Mouse (Mus musculus) kidney, postnatal 0 days (tissue): Measurements from ENCODE around the gene Dmpk. TPM values are rescaled to one million over a fixed set of nuclear protein-coding genes. Genes with fewer than 3 reads are reported as not detected.
A peak's percentile ranks its signal among the peaks of the same experiment; 100 is the strongest.

Experiments
- ATAC-seq: fragments of 200-750 bp; cut with Nextera tagmentation; replicated peaks from 2 replicates; pipeline ENCODE4 v1.8.0; 2017; ENCODE audit warnings: low read depth, moderate number of reproducible peaks, moderate TSS enrichment, moderate library complexity; ENCODE audit not compliant: low FRiP score
- DNase-seq: peaks from one replicate; pipeline ENCODE4 v3.0.0-alpha.2; 2016; ENCODE audit warnings: low spot score
- H3K27ac ChIP-seq: fragments of 300-500 bp; sonication (generic); 2 replicates; pipeline ENCODE4 v1.5.1; 2014; ENCODE audit warnings: mild to moderate bottlenecking
- H3K27me3 ChIP-seq: fragments of 300-500 bp; sonication (generic); 2 replicates; pipeline ENCODE4 v1.6.1; 2014; ENCODE audit warnings: low read length, mixed read lengths; ENCODE audit not compliant: insufficient read depth
- H3K36me3 ChIP-seq: fragments of 300-500 bp; sonication (generic); 2 replicates; pipeline ENCODE4 v1.6.1; 2014; ENCODE audit warnings: low read length, mixed read lengths; ENCODE audit not compliant: insufficient read depth
- H3K4me1 ChIP-seq: fragments of 300-500 bp; sonication (generic); replicated peaks from 2 replicates; pipeline ENCODE4 v1.6.1; 2014; ENCODE audit warnings: antibody characterized with exemption, low read length, mixed read lengths; ENCODE audit not compliant: insufficient read depth
- H3K4me2 ChIP-seq: fragments of 300-500 bp; sonication (generic); 2 replicates; pipeline ENCODE4 v1.6.1; 2014; ENCODE audit warnings: mild to moderate bottlenecking, low read length, moderate library complexity, mixed read lengths
- H3K4me3 ChIP-seq: fragments of 300-500 bp; sonication (generic); replicated peaks from 2 replicates; pipeline ENCODE4 v1.5.1; 2014; ENCODE audit warnings: low read depth, low read length
- H3K9ac ChIP-seq: fragments of 300-500 bp; sonication (generic); 2 replicates; pipeline ENCODE4 v1.6.1; 2014; ENCODE audit warnings: low read depth, low read length
- H3K9me3 ChIP-seq: fragments of 300-500 bp; sonication (generic); replicated peaks from 2 replicates; pipeline ENCODE4 v1.6.1; 2016; ENCODE audit warnings: low read length, inconsistent platforms, mixed read lengths
- CTCF ChIP-seq: IDR thresholded peaks from 2 replicates; pipeline ENCODE4 v1.5.1; 2016; ENCODE audit warnings: antibody characterized with exemption, low read depth, mild to moderate bottlenecking, moderate library complexity
- WGBS: fragments of 180-500 bp; shearing (Covaris S2); extraction: QIAGEN DNeasy Blood & Tissue Kit; methylation state at CpG from one replicate; pipeline ENCODE4 v1.1.7; 2014; 5-methylcytosine and 5-hydroxymethylcytosine counted together
- polyA plus RNA-seq: library from polyadenylated mRNA; unstranded; fragments of >200 nt; fragmentation: Nextera tagmentation; extraction: Ambion mirVana; gene quantifications from 2 replicates; pipeline ENCODE4 v1.2.1, GENCODE M21; 2015

The Dmpk gene
- polyA plus RNA-seq, 1 experiment from 2014 or later, result 11.6 TPM

DNA sequence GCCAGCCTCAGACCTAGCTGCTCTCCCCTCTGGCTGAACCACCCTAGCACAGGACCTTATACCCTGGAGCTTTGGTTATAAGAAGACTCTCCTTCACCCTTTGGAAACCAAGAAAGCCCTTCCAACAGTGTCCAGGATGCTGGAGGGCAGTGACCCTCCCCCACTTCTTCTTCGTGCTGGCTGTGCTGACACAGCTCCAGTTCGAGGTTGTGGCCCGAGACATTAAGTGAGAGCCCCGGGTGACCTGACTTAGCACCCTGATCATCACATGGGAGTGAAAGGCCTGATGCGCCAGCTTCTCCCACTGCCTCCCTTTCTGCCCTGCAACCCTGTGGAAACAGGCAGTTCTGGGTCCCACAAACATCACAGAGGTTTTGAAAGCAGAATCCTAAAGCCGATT is 1.8 kb downstream of the Dmpk start:
- H3K9me3 ChIP-seq, result no peaks in the 10 kb centered on the region
- peaks cover 42% of the 10 kb centered on the region for H3K4me1 ChIP-seq
- H3K27me3 ChIP-seq, result no peaks in the 10 kb centered on the region
- no peak for TF ChIP-seq CTCF
- peak overlapping the region; percentile 51 for H3K4me2 ChIP-seq
- H3K27ac ChIP-seq, result no peak overlapping the region
- H3K9ac ChIP-seq, result no peak overlapping the region
- DNase-seq (no peak), ATAC-seq (no peak)
- H3K4me3 ChIP-seq, result no peak overlapping the region
- WGBS, result 8% methylated on average over 6 of the region's 6 CpGs
- H3K36me3 ChIP-seq, result peaks cover 24% of the 10 kb centered on the region

DNA sequence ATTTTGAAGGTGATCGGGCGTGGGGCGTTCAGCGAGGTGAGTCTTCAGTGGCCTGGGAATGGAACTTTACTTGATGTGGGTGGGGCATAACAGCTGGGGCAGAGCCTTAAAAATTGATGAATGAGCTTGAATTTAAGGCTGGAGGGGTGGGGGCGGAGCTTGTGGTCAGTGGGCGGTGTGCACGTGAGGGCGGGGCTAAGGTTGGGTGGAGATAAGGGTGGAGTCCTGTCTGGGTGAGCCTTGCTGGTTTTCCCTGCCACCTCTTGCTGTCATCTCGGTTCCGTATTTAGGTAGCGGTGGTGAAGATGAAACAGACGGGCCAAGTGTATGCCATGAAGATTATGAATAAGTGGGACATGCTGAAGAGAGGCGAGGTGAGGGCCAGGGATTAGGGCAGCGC is 2.4 kb downstream of the Dmpk start:
- no peak overlapping the region for H3K4me3 ChIP-seq
- H3K4me1 ChIP-seq, result peaks cover 42% of the 10 kb centered on the region
- H3K9ac ChIP-seq, result no peak overlapping the region
- H3K27me3 ChIP-seq, result no peaks in the 10 kb centered on the region
- peaks cover 22% of the 10 kb centered on the region for H3K36me3 ChIP-seq
- H3K9me3 ChIP-seq, result no peaks in the 10 kb centered on the region
- 0 out of 2 replicates have a peak, but pooled peaks have one; percentile 24 for ATAC-seq
- no peak overlapping the region for H3K27ac ChIP-seq
- peak; percentile 81 for DNase-seq
- TF ChIP-seq CTCF, result no peak
- peak overlapping the region; percentile 51 for H3K4me2 ChIP-seq
- WGBS, result 11% methylated on average over 14 of the region's 14 CpGs

DNA sequence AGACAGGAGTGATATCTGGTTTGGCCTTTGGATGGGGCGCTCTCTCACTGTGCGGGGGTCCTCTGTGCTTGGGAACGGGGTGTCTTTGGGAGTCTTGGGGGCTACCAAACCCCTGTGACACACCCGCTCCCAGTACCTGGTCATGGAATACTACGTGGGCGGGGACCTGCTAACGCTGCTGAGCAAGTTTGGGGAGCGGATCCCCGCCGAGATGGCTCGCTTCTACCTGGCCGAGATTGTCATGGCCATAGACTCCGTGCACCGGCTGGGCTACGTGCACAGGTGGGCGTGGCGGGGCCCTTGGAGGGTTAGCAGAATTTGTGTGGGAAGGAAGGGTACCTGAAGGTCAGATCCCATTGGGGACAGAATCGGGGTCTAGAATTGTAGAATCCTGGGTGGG is 3.1 kb downstream of the Dmpk start:
- Histone ChIP-seq H3K27me3 (no peaks in the 10 kb centered on the region), H3K4me2 (0 out of 2 replicates have a peak overlapping the region, but pooled peaks have one; percentile 51), H3K4me3 (no peak overlapping the region), H3K27ac (no peak overlapping the region), H3K9me3 (no peaks in the 10 kb centered on the region), H3K9ac (no peak overlapping the region), H3K4me1 (peaks cover 42% of the 10 kb centered on the region), H3K36me3 (peaks cover 17% of the 10 kb centered on the region; the same call in 1 of the 2 replicates)
- DNase-seq (no peak), ATAC-seq (no peak)
- no peak for TF ChIP-seq CTCF
- 71% methylated on average over 18 of the region's 18 CpGs for WGBS

DNA sequence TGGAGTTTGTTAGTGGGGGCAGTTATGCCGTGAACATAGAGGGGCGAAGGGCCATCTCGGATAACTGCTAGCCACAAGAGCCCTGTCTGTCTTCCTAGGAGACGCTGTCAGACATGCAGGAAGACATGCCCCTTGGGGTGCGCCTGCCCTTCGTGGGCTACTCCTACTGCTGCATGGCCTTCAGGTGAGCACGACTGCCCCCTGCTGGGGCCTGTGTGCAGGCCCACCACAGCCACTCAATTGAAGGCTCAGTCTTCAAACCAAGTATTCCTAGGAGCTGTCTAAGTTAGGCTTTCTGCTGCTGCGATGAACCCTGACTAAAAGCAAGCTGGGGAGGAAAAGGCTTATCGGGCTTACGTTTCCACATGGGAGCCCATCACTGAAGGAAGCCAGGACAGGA is 5.2 kb downstream of the Dmpk start:
- Histone ChIP-seq H3K4me3 (no peak overlapping the region), H3K9me3 (no peaks in the 10 kb centered on the region), H3K4me2 (no peak overlapping the region), H3K36me3 (peaks cover 10% of the 10 kb centered on the region; the same call in 1 of the 2 replicates), H3K4me1 (peaks cover 34% of the 10 kb centered on the region), H3K27me3 (no peaks in the 10 kb centered on the region), H3K9ac (no peak overlapping the region), H3K27ac (no peak overlapping the region)
- ATAC-seq (no peak), DNase-seq (peak; percentile 73)
- 42% methylated on average over 10 of the region's 10 CpGs for WGBS
- peak; percentile 76 for TF ChIP-seq CTCF

DNA sequence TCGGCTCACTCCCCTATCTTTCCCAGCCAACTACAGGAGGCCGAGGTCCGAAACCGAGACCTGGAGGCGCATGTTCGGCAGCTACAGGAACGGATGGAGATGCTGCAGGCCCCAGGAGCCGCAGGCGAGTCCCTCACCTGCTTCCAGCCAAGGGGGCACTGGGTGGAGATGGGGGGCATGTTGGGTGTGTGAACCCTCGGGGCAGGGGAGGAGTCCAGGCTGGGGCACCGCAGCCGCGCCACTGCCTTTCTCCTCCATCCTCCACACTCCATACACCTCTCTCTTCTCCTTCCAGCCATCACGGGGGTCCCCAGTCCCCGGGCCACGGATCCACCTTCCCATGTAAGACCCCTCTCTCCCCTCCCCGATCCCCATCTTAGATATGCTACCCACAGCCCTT is 8.3 kb downstream of the Dmpk start:
- Histone ChIP-seq H3K27ac (no peak overlapping the region), H3K9ac (peak overlapping the region; percentile 25; the same call in 1 of the 2 replicates), H3K4me3 (no peak overlapping the region), H3K4me2 (peak overlapping the region; percentile 92), H3K9me3 (no peaks in the 10 kb centered on the region), H3K27me3 (no peaks in the 10 kb centered on the region), H3K36me3 (peaks cover 10% of the 10 kb centered on the region; the same call in 1 of the 2 replicates), H3K4me1 (peaks cover 20% of the 10 kb centered on the region)
- TF ChIP-seq CTCF, result no peak
- 48% methylated on average over 16 of the region's 17 CpGs for WGBS
- DNase-seq, result no peak
- ATAC-seq, result no peak

DNA sequence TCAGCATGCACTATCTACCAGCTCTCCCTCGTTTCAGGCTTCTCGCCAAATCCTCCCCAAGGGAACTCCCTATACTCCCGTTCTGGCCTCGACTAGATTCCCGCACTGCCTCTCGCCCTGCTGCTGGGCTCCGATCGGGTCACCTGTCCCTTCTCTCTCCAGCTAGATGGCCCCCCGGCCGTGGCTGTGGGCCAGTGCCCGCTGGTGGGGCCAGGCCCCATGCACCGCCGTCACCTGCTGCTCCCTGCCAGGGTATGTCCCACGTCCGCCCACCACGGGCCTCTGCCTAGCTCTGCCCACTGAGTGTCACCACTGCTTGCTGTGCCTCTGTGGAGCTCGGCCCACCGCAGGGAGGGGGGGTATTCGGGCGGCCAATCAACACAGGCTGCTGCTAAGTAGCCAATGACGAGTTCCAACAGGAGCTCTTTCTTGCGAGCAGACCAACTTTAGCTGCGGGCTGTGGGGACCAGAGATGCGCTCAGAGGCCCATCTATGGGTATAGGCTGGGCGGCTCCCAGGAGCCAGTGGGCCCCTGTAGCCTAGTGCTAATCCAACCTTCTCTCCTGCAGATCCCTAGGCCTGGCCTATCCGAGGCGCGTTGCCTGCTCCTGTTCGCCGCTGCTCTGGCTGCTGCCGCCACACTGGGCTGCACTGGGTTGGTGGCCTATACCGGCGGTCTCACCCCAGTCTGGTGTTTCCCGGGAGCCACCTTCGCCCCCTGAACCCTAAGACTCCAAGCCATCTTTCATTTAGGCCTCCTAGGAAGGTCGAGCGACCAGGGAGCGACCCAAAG is 8.9 kb downstream of the Dmpk start:
- Histone ChIP-seq H3K9ac (peak overlapping the region; percentile 25), H3K4me2 (peak overlapping the region; percentile 92), H3K36me3 (peaks cover 10% of the 10 kb centered on the region; the same call in 1 of the 2 replicates), H3K4me3 (peak overlapping the region; percentile 76), H3K9me3 (no peaks in the 10 kb centered on the region), H3K27me3 (no peaks in the 10 kb centered on the region), H3K4me1 (peaks cover 20% of the 10 kb centered on the region), H3K27ac (peak overlapping the region; percentile 38)
- ATAC-seq (peak; percentile 52), DNase-seq (peak; percentile 79)
- TF ChIP-seq CTCF, result no peak
- WGBS, result 9% methylated on average over 38 of the region's 38 CpGs
